Mouse (Mus musculus): ENCODE results near the gene 1700003E16Rik.

DNA sequence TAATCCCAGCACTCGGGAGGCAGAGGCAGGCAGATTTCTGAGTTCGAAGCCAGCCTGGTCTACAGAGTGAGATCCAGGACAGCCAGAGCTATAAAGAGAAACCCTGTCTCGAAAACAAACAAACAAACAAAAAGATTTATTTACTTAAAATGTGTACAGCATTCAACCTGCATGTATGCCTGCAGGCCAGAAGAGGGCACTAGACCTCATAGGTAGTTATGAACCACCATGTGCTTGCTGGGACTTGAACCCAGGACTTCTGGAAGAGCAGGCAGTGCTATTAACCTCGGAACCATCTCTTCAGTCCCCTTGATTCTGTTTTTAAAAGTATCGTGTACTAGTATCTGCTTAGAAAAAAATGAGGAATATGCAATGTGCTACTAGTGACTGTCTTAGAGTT lies 28.8 kb upstream of the 1700003E16Rik start:
- TF ChIP-seq EP300 (IDR thresholded peaks at IDR 0.05) (no peak), CTCF (IDR thresholded peaks at IDR 0.05) (peak; percentile 49)

All from lung, postnatal 0 days (tissue).